Mouse (Mus musculus) intestine, postnatal 0 days (tissue): ENCODE data around the gene Hyal3. TPM values are rescaled to one million over a fixed set of nuclear protein-coding genes. Genes with fewer than 3 reads are reported as not detected.

Source experiments
- ATAC-seq: fragments of 200-750 bp; cut with Nextera tagmentation; 2 replicates; pipeline ENCODE4 v1.8.0; 2017; ENCODE audit warnings: mild to moderate bottlenecking, moderate TSS enrichment, moderate library complexity
- H3K27ac ChIP-seq: fragments of 300-500 bp; sonication (generic); 2 replicates; pipeline ENCODE4 v1.5.1; 2014; ENCODE audit warnings: mild to moderate bottlenecking, low read depth, low read length, moderate library complexity
- H3K27me3 ChIP-seq: fragments of 300-500 bp; sonication (generic); replicated peaks from 2 replicates; pipeline ENCODE4 v1.6.1; 2014; ENCODE audit warnings: low read length, mixed read lengths; ENCODE audit not compliant: control insufficient read depth, insufficient read depth
- H3K36me3 ChIP-seq: fragments of 300-500 bp; sonication (generic); 2 replicates; pipeline ENCODE4 v1.6.1; 2014; ENCODE audit warnings: mild to moderate bottlenecking, moderate library complexity; ENCODE audit not compliant: control insufficient read depth, insufficient read depth
- H3K4me1 ChIP-seq: fragments of 300-500 bp; sonication (generic); replicated peaks from 2 replicates; pipeline ENCODE4 v1.6.1; 2014; ENCODE audit warnings: antibody characterized with exemption, low read length, mixed read lengths; ENCODE audit not compliant: control insufficient read depth, insufficient read depth
- H3K4me2 ChIP-seq: fragments of 300-500 bp; sonication (generic); replicated peaks from 2 replicates; pipeline ENCODE4 v1.6.1; 2014; ENCODE audit warnings: low read depth, mild to moderate bottlenecking, moderate library complexity
- H3K4me3 ChIP-seq: fragments of 300-500 bp; sonication (generic); 2 replicates; pipeline ENCODE4 v1.5.1; 2014; ENCODE audit warnings: low read depth, low read length
- H3K9ac ChIP-seq: fragments of 300-500 bp; sonication (generic); 2 replicates; pipeline ENCODE4 v1.6.1; 2014; ENCODE audit warnings: mild to moderate bottlenecking, low read depth, low read length
- H3K9me3 ChIP-seq: fragments of 300-500 bp; sonication (generic); 2 replicates; pipeline ENCODE4 v1.6.1; 2016; ENCODE audit warnings: mixed run types; ENCODE audit not compliant: control insufficient read depth
- CTCF ChIP-seq: sonication (generic); IDR thresholded peaks from 2 replicates; pipeline ENCODE4 v1.5.1; 2016; ENCODE audit warnings: low read depth, mild to moderate bottlenecking, control low read depth, antibody characterized with exemption, moderate library complexity
- WGBS: fragments of 180-500 bp; shearing (Covaris S2); extraction: QIAGEN DNeasy Blood & Tissue Kit; methylation state at CpG from one replicate; pipeline ENCODE4 v1.1.7; 2014; 5-methylcytosine and 5-hydroxymethylcytosine counted together
- polyA plus RNA-seq: library from polyadenylated mRNA; unstranded; fragments of >200 nt; fragmentation: Nextera tagmentation; extraction: Ambion mirVana; gene quantifications from 2 replicates; pipeline ENCODE4 v1.2.1, GENCODE M21; 2015

Hyal3 gene
- polyA plus RNA-seq, 1 experiment from 2014 or later: 0.50 TPM

DNA sequence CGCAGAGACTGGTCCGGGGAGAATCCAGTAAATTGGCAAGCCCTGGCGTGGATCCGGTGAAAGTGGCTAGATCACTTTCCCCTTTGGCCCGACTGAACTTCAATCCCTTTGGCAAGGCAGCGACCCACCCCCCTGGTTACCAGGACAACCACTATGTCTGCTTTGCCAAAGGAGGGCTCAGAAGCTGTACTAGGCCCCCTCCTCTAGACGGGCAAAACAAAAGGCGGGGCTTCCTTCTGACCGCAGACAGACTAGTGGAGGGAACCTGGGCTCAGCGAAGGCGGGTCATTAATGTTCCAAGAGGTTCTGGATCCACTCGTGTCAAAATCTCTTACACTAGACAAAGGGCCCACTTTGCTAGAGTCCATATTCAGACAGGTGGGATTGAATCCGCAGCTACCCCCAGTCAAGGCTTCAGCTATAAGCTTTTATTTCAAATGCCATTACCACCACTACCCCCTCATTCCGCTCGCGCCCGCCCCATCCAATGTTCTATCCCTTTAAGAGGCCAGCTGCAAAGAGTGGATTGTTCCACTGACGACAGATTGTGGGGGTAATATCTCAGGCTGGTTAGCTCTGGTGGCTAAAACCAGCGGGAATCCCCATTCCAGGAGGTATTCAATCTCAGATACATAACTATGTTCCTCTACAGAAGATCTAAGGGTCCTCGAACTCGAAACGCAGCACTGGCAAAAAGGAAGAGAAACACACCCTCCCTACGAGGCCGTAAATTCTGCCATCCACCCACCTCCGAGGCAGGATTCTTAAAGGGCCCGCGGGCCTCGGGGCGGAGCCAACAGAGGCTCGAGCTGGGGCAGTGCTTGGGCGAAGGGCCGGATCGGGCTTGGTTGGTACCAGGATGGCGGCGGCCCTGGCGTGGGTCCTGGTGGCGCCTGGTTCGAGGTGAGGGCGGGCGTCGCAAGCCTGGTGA, 12.0 kb upstream of the Hyal3 start:
- Histone ChIP-seq H3K4me2 (peak overlapping the region; percentile 81), H3K4me3 (peak overlapping the region; percentile 72), H3K9me3 (no peaks in the 10 kb centered on the region), H3K9ac (peak overlapping the region; percentile 72), H3K36me3 (peaks cover 22% of the 10 kb centered on the region; the same call in 1 of the 2 replicates), H3K27me3 (no peaks in the 10 kb centered on the region), H3K4me1 (peaks cover 20% of the 10 kb centered on the region), H3K27ac (peak overlapping the region; percentile 84)
- WGBS: under 1% methylated on average over 41 of the region's 41 CpGs
- ATAC-seq: peak; percentile 67
- no peak for TF ChIP-seq CTCF

DNA sequence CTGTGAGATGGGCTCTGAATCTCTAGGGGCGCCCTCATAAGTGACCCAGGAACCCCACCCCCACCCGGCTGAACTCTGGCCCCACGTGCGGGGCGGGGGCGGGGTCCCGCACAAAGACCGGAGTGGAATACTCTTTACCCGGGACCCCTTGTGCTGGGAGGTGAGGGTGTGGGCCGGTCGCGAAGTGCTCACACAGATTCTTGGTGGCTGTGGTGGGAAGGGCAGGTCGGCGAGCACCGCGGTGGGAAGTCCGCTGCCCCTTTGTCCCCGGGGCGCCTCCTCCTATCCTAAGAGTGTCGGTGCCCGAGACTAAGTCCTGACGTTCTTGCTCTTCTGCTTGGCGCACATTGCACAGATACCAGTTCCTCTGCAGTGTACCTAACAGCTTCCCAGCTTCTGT, 11.3 kb upstream of the Hyal3 start:
- no peaks in the 10 kb centered on the region for H3K9me3 ChIP-seq
- H3K4me3 ChIP-seq: peak overlapping the region; percentile 72
- H3K4me2 ChIP-seq: peak overlapping the region; percentile 81
- 0% methylated on average over 23 of the region's 23 CpGs for WGBS
- TF ChIP-seq CTCF: no peak
- H3K4me1 ChIP-seq: peaks cover 15% of the 10 kb centered on the region
- ATAC-seq: peak; percentile 3; the same call in 1 of the 2 replicates
- peak overlapping the region; percentile 84 for H3K27ac ChIP-seq
- H3K36me3 ChIP-seq: peaks cover 24% of the 10 kb centered on the region; the same call in 1 of the 2 replicates
- peak overlapping the region; percentile 72 for H3K9ac ChIP-seq
- no peaks in the 10 kb centered on the region for H3K27me3 ChIP-seq

DNA sequence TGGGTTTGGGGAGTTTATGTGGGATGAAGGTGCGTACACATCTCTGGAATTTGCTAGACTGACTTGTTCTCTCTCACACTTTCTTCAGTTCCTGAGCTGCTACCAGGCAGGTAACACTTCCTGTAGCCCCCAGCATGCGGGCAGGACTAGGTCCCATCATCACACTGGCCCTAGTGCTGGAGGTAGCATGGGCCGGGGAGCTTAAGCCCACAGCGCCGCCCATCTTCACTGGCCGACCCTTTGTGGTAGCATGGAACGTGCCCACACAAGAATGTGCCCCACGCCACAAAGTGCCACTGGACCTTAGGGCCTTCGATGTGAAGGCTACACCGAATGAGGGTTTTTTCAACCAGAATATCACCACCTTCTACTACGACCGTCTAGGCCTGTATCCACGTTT, 10.6 kb upstream of the Hyal3 start:
- Histone ChIP-seq H3K27me3 (no peaks in the 10 kb centered on the region), H3K9me3 (no peaks in the 10 kb centered on the region), H3K4me1 (peaks cover 15% of the 10 kb centered on the region), H3K9ac (peak overlapping the region; percentile 72), H3K27ac (peak overlapping the region; percentile 84), H3K4me2 (peak overlapping the region; percentile 81), H3K4me3 (peak overlapping the region; percentile 72), H3K36me3 (peaks cover 24% of the 10 kb centered on the region; the same call in 1 of the 2 replicates)
- no peak for TF ChIP-seq CTCF
- ATAC-seq: no peak
- 29% methylated on average over 13 of the region's 13 CpGs for WGBS

DNA sequence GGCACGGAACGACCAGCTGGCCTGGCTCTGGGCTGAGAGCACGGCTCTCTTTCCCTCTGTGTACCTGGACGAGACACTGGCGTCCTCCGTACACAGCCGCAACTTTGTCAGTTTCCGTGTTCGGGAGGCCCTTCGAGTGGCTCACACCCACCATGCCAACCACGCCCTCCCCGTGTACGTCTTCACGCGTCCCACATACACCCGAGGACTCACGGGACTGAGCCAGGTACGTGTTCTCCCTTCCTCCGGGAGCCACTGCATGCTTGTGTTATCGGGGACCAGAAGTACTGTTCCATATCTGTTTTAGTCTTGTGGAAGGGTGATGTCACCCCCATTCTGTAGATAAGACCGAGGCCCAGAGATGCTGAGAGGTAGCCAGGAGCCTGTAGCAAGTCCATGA, 9.8 kb upstream of the Hyal3 start:
- peaks cover 15% of the 10 kb centered on the region for H3K4me1 ChIP-seq
- H3K4me3 ChIP-seq: peak overlapping the region; percentile 72; the same call in 1 of the 2 replicates
- peak overlapping the region; percentile 84 for H3K27ac ChIP-seq
- peak; percentile 27 for ATAC-seq
- H3K36me3 ChIP-seq: peaks cover 24% of the 10 kb centered on the region; the same call in 1 of the 2 replicates
- peak overlapping the region; percentile 72 for H3K9ac ChIP-seq
- WGBS: 49% methylated on average over 21 of the region's 21 CpGs
- no peaks in the 10 kb centered on the region for H3K27me3 ChIP-seq
- H3K9me3 ChIP-seq: no peaks in the 10 kb centered on the region
- H3K4me2 ChIP-seq: peak overlapping the region; percentile 81
- TF ChIP-seq CTCF: no peak

DNA sequence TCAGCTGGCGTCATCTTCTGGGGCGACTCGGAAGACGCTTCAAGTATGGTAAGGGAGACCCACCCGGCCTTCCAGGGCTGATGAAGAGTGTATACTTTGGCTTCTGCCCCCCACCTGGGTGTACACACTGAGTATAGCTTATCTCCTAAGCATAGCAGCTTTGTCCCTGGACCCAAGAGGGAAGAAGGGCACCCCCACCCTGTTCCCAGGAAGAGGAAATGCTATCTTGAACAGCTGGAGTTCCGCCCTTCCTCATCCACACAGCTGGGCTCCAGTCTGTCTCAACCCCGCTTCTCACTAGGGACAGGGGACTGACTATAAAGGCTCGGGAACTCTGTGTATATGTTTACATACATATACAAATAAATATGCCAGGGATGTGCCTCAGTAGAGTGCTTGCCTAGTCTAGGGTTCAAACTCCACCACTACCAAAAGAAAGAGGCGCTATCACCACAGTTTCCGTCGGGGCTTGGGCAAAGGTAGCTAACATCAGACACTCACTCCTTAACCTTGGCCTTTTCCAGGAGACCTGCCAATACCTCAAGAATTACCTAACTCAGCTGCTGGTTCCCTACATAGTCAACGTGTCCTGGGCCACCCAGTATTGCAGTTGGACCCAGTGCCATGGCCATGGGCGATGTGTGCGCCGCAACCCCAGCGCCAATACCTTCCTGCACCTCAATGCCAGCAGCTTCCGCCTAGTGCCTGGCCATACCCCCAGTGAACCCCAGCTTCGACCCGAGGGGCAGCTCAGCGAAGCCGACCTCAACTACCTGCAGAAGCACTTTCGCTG, 8.9 kb upstream of the Hyal3 start:
- H3K9ac ChIP-seq: peak overlapping the region; percentile 22; the same call in 1 of the 2 replicates
- peak overlapping the region; percentile 84 for H3K27ac ChIP-seq
- 68% methylated on average over 22 of the region's 22 CpGs for WGBS
- H3K4me2 ChIP-seq: peak overlapping the region; percentile 81
- 0 out of 2 replicates have a peak overlapping the region, but pooled peaks have one; percentile 72 for H3K4me3 ChIP-seq
- peaks cover 24% of the 10 kb centered on the region; the same call in 1 of the 2 replicates for H3K36me3 ChIP-seq
- H3K4me1 ChIP-seq: peaks cover 16% of the 10 kb centered on the region
- H3K27me3 ChIP-seq: no peaks in the 10 kb centered on the region
- no peak for TF ChIP-seq CTCF
- H3K9me3 ChIP-seq: no peaks in the 10 kb centered on the region
- peak; percentile 1; the same call in 1 of the 2 replicates for ATAC-seq

DNA sequence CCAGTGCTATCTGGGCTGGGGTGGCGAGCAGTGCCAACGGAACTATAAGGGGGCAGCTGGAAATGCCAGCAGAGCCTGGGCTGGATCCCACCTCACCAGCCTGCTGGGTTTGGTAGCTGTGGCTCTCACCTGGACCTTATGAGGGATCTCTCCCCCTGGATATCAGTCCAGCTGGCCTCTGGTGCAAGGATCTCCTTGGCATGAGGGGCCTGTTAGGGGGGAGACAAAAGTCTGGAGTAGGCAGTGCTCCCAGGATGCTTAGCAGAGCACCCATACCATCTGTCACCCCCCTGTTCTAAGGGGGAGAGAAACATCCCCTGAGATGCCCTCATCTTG, 8.3 kb upstream of the Hyal3 start:
- no peak overlapping the region for H3K9ac ChIP-seq
- 93% methylated on average over 2 of the region's 2 CpGs for WGBS
- peaks cover 16% of the 10 kb centered on the region for H3K4me1 ChIP-seq
- H3K9me3 ChIP-seq: no peaks in the 10 kb centered on the region
- peak overlapping the region; percentile 84 for H3K27ac ChIP-seq
- ATAC-seq: no peak
- H3K27me3 ChIP-seq: no peaks in the 10 kb centered on the region
- TF ChIP-seq CTCF: no peak
- peak overlapping the region; percentile 81; the same call in 1 of the 2 replicates for H3K4me2 ChIP-seq
- peaks cover 24% of the 10 kb centered on the region; the same call in 1 of the 2 replicates for H3K36me3 ChIP-seq
- H3K4me3 ChIP-seq: no peak overlapping the region
